Mouse (Mus musculus) mature B cell (primary cell): ENCODE results near the gene Rcor1.

Experiments
- in situ Hi-C: fragments of 300-500 bp; cut with MboI; formaldehyde crosslinking; loops from 2 replicates; pipeline ENCODE4 v1.14.3; 2019

Rcor1 gene

GRCm38 (mm10) chr12:111038976-111039612 is at the start of gene Rcor1:
TSS of gene Rcor1 (plus strand) at chr12:111039351.
- in situ Hi-C loops = no loop called here

GRCm38 (mm10) chr12:110989409-110989808 is 49.7 kb upstream of the Rcor1 start:
- in situ Hi-C loops = no loop called here

- in situ Hi-C loops = loop anchor here (5.0 kb wide), 1 partner anchor 53 kb away; no protein-coding TSS in a partner anchor
Measured at GRCm38 (mm10) chr12:110990500-110990899, 48.7 kb upstream of the Rcor1 start.

- in situ Hi-C loops = loop anchor here (5.0 kb wide), 1 partner anchor 54 kb away; no protein-coding TSS in a partner anchor
Measured at GRCm38 (mm10) chr12:110991361-110992127, 47.6 kb upstream of the Rcor1 start.

GRCm38 (mm10) chr12:110992128-110992553 is 47.0 kb upstream of the Rcor1 start:
- in situ Hi-C loops = loop anchor here (5.0 kb wide), 1 partner anchor 55 kb away; no protein-coding TSS in a partner anchor

- in situ Hi-C loops = loop anchor here (5.0 kb wide), 1 partner anchor 55 kb away; no protein-coding TSS in a partner anchor
Measured at GRCm38 (mm10) chr12:110992771-110993170, 46.4 kb upstream of the Rcor1 start.

GRCm38 (mm10) chr12:110993226-110993625 is 45.9 kb upstream of the Rcor1 start:
- in situ Hi-C loops = loop anchor here (5.0 kb wide), 1 partner anchor 56 kb away; no protein-coding TSS in a partner anchor

GRCm38 (mm10) chr12:110994666-110995065 is 44.5 kb upstream of the Rcor1 start:
- in situ Hi-C loops = loop anchor here (5.0 kb wide), 1 partner anchor 57 kb away; no protein-coding TSS in a partner anchor

- in situ Hi-C loops = no loop called here
Measured at GRCm38 (mm10) chr12:110998092-110998491, 41.1 kb upstream of the Rcor1 start.

GRCm38 (mm10) chr12:110999820-111000219 is 39.3 kb upstream of the Rcor1 start:
- in situ Hi-C loops = no loop called here

- in situ Hi-C loops = no loop called here
Measured at GRCm38 (mm10) chr12:111000956-111001355, 38.2 kb upstream of the Rcor1 start.

GRCm38 (mm10) chr12:111004142-111004541 is 35.0 kb upstream of the Rcor1 start:
- in situ Hi-C loops = no loop called here

- in situ Hi-C loops = no loop called here
Measured at GRCm38 (mm10) chr12:111005803-111006202, 33.3 kb upstream of the Rcor1 start.

GRCm38 (mm10) chr12:111006339-111006738 is 32.8 kb upstream of the Rcor1 start:
- in situ Hi-C loops = no loop called here

GRCm38 (mm10) chr12:111007134-111008103 is 31.7 kb upstream of the Rcor1 start:
- in situ Hi-C loops = no loop called here

- in situ Hi-C loops = no loop called here
Measured at GRCm38 (mm10) chr12:111008500-111009490, 30.4 kb upstream of the Rcor1 start.

- in situ Hi-C loops = no loop called here
Measured at GRCm38 (mm10) chr12:111009615-111010257, 29.4 kb upstream of the Rcor1 start.

GRCm38 (mm10) chr12:111016807-111017206 is 22.3 kb upstream of the Rcor1 start:
- in situ Hi-C loops = no loop called here

- in situ Hi-C loops = no loop called here
Measured at GRCm38 (mm10) chr12:111018068-111018467, 21.1 kb upstream of the Rcor1 start.

GRCm38 (mm10) chr12:111019086-111019485 is 20.1 kb upstream of the Rcor1 start:
- in situ Hi-C loops = no loop called here
